In the genomic region with DNA sequence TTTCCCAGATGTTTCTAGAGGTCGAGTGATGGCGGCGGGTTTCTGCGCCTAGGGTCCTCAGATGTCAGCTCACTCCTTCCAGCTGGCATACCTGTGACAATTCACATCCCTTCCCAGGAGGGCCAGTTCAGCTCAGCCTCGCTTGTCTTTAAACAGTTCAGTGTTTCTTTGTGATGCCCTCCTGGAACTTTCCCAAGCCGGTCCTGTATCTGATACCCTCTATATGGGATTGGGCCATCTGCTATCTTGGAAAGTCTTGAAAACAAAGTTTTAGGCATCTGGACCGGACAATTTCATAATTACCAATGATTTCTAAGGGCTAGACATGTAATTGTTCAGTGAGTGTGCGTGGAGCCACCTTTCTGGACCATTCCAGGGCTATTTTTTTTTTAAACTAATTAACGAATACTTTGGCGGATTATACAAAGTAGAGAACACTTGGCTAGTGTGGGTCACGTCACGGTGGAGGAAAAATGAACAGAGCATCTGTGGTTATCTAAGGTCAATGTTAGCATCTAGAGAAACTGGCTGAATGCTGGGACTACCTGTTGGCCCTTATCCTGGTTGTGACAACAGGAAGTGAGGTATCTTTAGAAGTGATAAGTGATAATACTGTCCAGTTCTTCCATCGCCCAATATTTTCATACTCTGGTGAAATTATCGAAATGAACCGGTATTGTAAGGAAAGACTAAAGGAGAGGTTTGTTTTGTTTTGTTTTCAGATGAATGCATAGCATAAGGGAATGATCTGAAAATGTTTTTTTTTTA, we compare ENCODE assay signal across 8 mouse cellular contexts. TPM values are rescaled to one million over a fixed set of nuclear protein-coding genes. Genes with fewer than 3 reads are reported as not detected.
A peak's percentile ranks its signal among the peaks of the same experiment; 100 is the strongest.
DNase-seq lines count a peak whose midpoint lies in the region; ATAC-seq and TF ChIP-seq lines count a peak whose summit lies in the region.

No protein-coding gene starts in this region.

- peaks cover 12% of the 10 kb centered on the region for H3K36me3 ChIP-seq in kidney, embryonic 16.5 days (ENCODE audit: insufficient read depth, low read length)
- peaks cover 2% of the 10 kb centered on the region; the same call in 1 of the 2 replicates for H3K36me3 ChIP-seq in hindbrain, postnatal 0 days (ENCODE audit: insufficient read depth, low read length)
- peaks cover 1% of the 10 kb centered on the region; the same call in 1 of the 2 replicates for H3K36me3 ChIP-seq in midbrain, embryonic 16.5 days (ENCODE audit: control insufficient read depth, insufficient read depth, low read length)

- ATAC-seq in kidney, embryonic 16.5 days (ENCODE audit: low FRiP score, low TSS enrichment) = no peak
- no peak for ATAC-seq in hindbrain, postnatal 0 days
- peak; percentile 49; the same call in 1 of the 2 replicates for ATAC-seq in midbrain, embryonic 16.5 days

- WGBS in kidney, embryonic 16.5 days = 26% methylated on average over 15 of the region's 15 CpGs
- WGBS in hindbrain, postnatal 0 days = 24% methylated on average over 15 of the region's 15 CpGs
- WGBS in midbrain, embryonic 16.5 days = 27% methylated on average over 15 of the region's 15 CpGs

- no peak for TF ChIP-seq CTCF in hindbrain, postnatal 0 days (IDR thresholded peaks at IDR 0.05; ENCODE audit: low read depth)

- peak overlapping the region; percentile 75 for H3K4me2 ChIP-seq in kidney, embryonic 16.5 days (replicated peaks; ENCODE audit: low read depth, low read length)
- H3K4me2 ChIP-seq in hindbrain, postnatal 0 days (ENCODE audit: low read depth, low read length) = peak overlapping the region; percentile 72
- peak overlapping the region; percentile 84 for H3K4me2 ChIP-seq in midbrain, embryonic 16.5 days (ENCODE audit: low read length)

- peak overlapping the region; percentile 93 for H3K4me3 ChIP-seq in kidney, embryonic 16.5 days (ENCODE audit: low read length)
- peak overlapping the region; percentile 100 for H3K4me3 ChIP-seq in brown adipose tissue, adult 24 weeks (ENCODE audit: insufficient read depth, low read depth, low read length)
- H3K4me3 ChIP-seq in hindbrain, postnatal 0 days (ENCODE audit: low read length) = peak overlapping the region; percentile 71
- H3K4me3 ChIP-seq in midbrain, embryonic 16.5 days (ENCODE audit: low read depth, low read length) = peak overlapping the region; percentile 73

- no peaks in the 10 kb centered on the region for H3K27me3 ChIP-seq in kidney, embryonic 16.5 days (ENCODE audit: insufficient read depth, low read length)
- no peaks in the 10 kb centered on the region for H3K27me3 ChIP-seq in hindbrain, postnatal 0 days (ENCODE audit: insufficient read depth, low read length)
- H3K27me3 ChIP-seq in midbrain, embryonic 16.5 days (ENCODE audit: control insufficient read depth, insufficient read depth, low read depth, low read length) = no peaks in the 10 kb centered on the region

- peak overlapping the region; percentile 97 for H3K9ac ChIP-seq in kidney, embryonic 16.5 days (replicated peaks; ENCODE audit: low read length)
- peak overlapping the region; percentile 97 for H3K9ac ChIP-seq in hindbrain, postnatal 0 days (replicated peaks; ENCODE audit: low read length)
- peak overlapping the region; percentile 91 for H3K9ac ChIP-seq in midbrain, embryonic 16.5 days (ENCODE audit: low read depth, low read length)

- peaks cover 18% of the 10 kb centered on the region for H3K4me1 ChIP-seq in kidney, embryonic 16.5 days (ENCODE audit: insufficient read depth, low read length)
- no peaks in the 10 kb centered on the region for H3K4me1 ChIP-seq in brown adipose tissue, adult 24 weeks (ENCODE audit: control insufficient read depth, insufficient read depth, insufficient read length, low read length)
- no peaks in the 10 kb centered on the region for H3K4me1 ChIP-seq in hindbrain, postnatal 0 days (ENCODE audit: insufficient read depth, low read length)
- H3K4me1 ChIP-seq in midbrain, embryonic 16.5 days (ENCODE audit: control insufficient read depth, insufficient read depth, low read length) = peaks cover 31% of the 10 kb centered on the region

- DNase-seq in kidney, adult 9 months = no peak
- DNase-seq in hindbrain, postnatal 0 days (ENCODE audit: low spot score) = no peak
- DNase-seq in frontal cortex, postnatal 14 days (ENCODE audit: low spot score in 2 of 2) = no peak
- no peak for DNase-seq in left cerebral cortex, adult 11 months (ENCODE audit: low spot score)
- DNase-seq in cerebellum, postnatal 25 days = no peak

- no peaks in the 10 kb centered on the region for H3K9me3 ChIP-seq in kidney, embryonic 16.5 days (ENCODE audit: low read length)
- no peaks in the 10 kb centered on the region for H3K9me3 ChIP-seq in hindbrain, postnatal 0 days (ENCODE audit: low read length)
- no peaks in the 10 kb centered on the region for H3K9me3 ChIP-seq in midbrain, embryonic 16.5 days (replicated peaks; ENCODE audit: control insufficient read depth, low read length, poor library complexity, severe bottlenecking)

- peak overlapping the region; percentile 98 for H3K27ac ChIP-seq in kidney, embryonic 16.5 days (ENCODE audit: low read length)
- H3K27ac ChIP-seq in brown adipose tissue, adult 24 weeks (replicated peaks; ENCODE audit: low read depth, low read length) = peak overlapping the region; percentile 85; the same call in 1 of the 2 replicates
- H3K27ac ChIP-seq in hindbrain, postnatal 0 days = peak overlapping the region; percentile 96
- peak overlapping the region; percentile 99 for H3K27ac ChIP-seq in midbrain, embryonic 16.5 days (ENCODE audit: low read length)

RNA-seq across cellular contexts. Expression of a gene that starts 0.4 kb away (rescaled TPM):
- polyA plus RNA-seq in kidney, embryonic 16.5 days (2015; fragmentation: Nextera tagmentation; extraction: Ambion mirVana) = 260 and 277 TPM in 2 replicates
- polyA plus RNA-seq in brown adipose tissue, adult 24 weeks (2012; ENCODE audit: insufficient read depth, insufficient read length, missing spikeins) = 36.8 and 51.0 TPM in 2 replicates
- 60.6 and 66.7 TPM in 2 replicates for total RNA-seq in hindbrain, postnatal 0 days (2014; rRNA removed)
- polyA plus RNA-seq in hindbrain, postnatal 0 days (2015; fragmentation: Nextera tagmentation; extraction: Ambion mirVana) = 186 and 188 TPM in 2 replicates
- polyA plus RNA-seq in midbrain, embryonic 16.5 days (2015; fragmentation: Nextera tagmentation; extraction: Ambion mirVana) = 270 and 326 TPM in 2 replicates

RNA-seq across cellular contexts. Expression of a gene that starts 12.7 kb away (rescaled TPM):
- polyA plus RNA-seq in kidney, embryonic 16.5 days (2015; fragmentation: Nextera tagmentation; extraction: Ambion mirVana) = 0.26 and 0.31 TPM in 2 replicates
- 1.2 and 1.8 TPM in 2 replicates for polyA plus RNA-seq in brown adipose tissue, adult 24 weeks (2012; ENCODE audit: insufficient read depth, insufficient read length, missing spikeins)
- 9.0 and 10.7 TPM in 2 replicates for total RNA-seq in hindbrain, postnatal 0 days (2014; rRNA removed)
- polyA plus RNA-seq in hindbrain, postnatal 0 days (2015; fragmentation: Nextera tagmentation; extraction: Ambion mirVana) = 12.8 and 12.9 TPM in 2 replicates
- 8.2 and 11.3 TPM in 2 replicates for polyA plus RNA-seq in midbrain, embryonic 16.5 days (2015; fragmentation: Nextera tagmentation; extraction: Ambion mirVana)

RNA-seq across cellular contexts. Expression of a gene that starts 53.8 kb away (rescaled TPM):
- polyA plus RNA-seq in kidney, embryonic 16.5 days (2015; fragmentation: Nextera tagmentation; extraction: Ambion mirVana) = not detected in 2 replicates
- not detected in 2 replicates for polyA plus RNA-seq in brown adipose tissue, adult 24 weeks (2012; ENCODE audit: insufficient read depth, insufficient read length, missing spikeins)
- total RNA-seq in hindbrain, postnatal 0 days (2014; rRNA removed) = not detected in 2 replicates
- 0.23 and 0.32 TPM in 2 replicates for polyA plus RNA-seq in hindbrain, postnatal 0 days (2015; fragmentation: Nextera tagmentation; extraction: Ambion mirVana)
- not detected in 2 replicates for polyA plus RNA-seq in midbrain, embryonic 16.5 days (2015; fragmentation: Nextera tagmentation; extraction: Ambion mirVana)
